Comparison of ENCODE assay signal across 22 mouse cellular contexts in genomic region chr2:70628397-70628796, GRCm38 (mm10). TPM values are rescaled to one million over a fixed set of nuclear protein-coding genes. Genes with fewer than 3 reads are reported as not detected.
DNase-seq lines count a peak whose midpoint lies in the region; ATAC-seq lines count a peak whose summit lies in the region.
"Had no signal": no experiment of that assay in that cellular context is flagged by ENCODE, and none has a peak within 500 bp of the region (broad histone marks: within the 10 kb centered on the region; RNA-seq: fewer than 3 reads in every experiment).

No protein-coding gene starts in this region.

- peak; percentile 76 for ATAC-seq in megakaryocyte progenitor cell, adult 5-6 weeks (replicated peaks; ENCODE audit: poor library complexity)
- ATAC-seq: activated CD4-positive, CD25-positive, alpha-beta regulatory T cell, adult 4 months; CD4-positive, CD25-positive, alpha-beta regulatory T cell, adult 4 months; inflammation-experienced regulatory T-cells, adult 6 months; lung, postnatal 0 days; Patski had no signal

- intact Hi-C loops in heart, postnatal 10 days (cut with DNase I): no loop called here

- DNase-seq in heart, adult 11 months: peak; percentile 88
- DNase-seq in heart, postnatal 10 days: no peak
- peak; percentile 54 to 57 for DNase-seq in spleen, postnatal 36 days (ENCODE audit: low spot score in 2 of 2)
- DNase-seq in spleen, postnatal 10 days (ENCODE audit: low spot score in 2 of 2): no peak
- no peak for DNase-seq in urinary bladder, postnatal 14 days (ENCODE audit: low spot score)
- DNase-seq in kidney, adult 18-20 months: no peak
- DNase-seq: adrenal gland, adult 8-10 months; cerebellum, adult 2 months; cerebellum, postnatal 36 days; gastrocnemius, adult 2 months; heart, postnatal 14 days; kidney, postnatal 36 days; thymus, postnatal 14 days had no signal

RNA-seq across cellular contexts. Expression of gene Gorasp2, which starts 33.0 kb away (rescaled TPM):
- total RNA-seq in heart, postnatal 10 days (2021): 10 to 100 TPM; 84.5 to 86.7 TPM
- total RNA-seq in megakaryocyte progenitor cell, adult 5-6 weeks (2015): 262 and 265 TPM in 2 replicates
- total RNA-seq in megakaryocyte progenitor cell, adult 5-6 weeks (2017): 77.4 and 92.2 TPM in 2 replicates

RNA-seq across cellular contexts. Expression of gene Gm26558, which starts 33.5 kb away (rescaled TPM):
- under 1 TPM in 1 of 2 experiments, not detected in 1; 0.32 TPM for total RNA-seq in heart, postnatal 10 days (2021)
- total RNA-seq in megakaryocyte progenitor cell, adult 5-6 weeks (2015): not detected in 2 replicates
- total RNA-seq in megakaryocyte progenitor cell, adult 5-6 weeks (2017): not detected in 2 replicates
- total RNA-seq: gastrocnemius, adult 2 months; gastrocnemius, postnatal 4 days; heart, postnatal 14 days; left cerebral cortex, postnatal 25 days; neutrophil, adult 5-6 weeks had no signal

Comparison
In these comparisons a context has a peak if more than half of its experiments do, and no peak if none do; other contexts are left out.
1. DNase-seq: peak in heart, adult 11 months (single experiment) and spleen, postnatal 36 days (2 of 2); none in heart, postnatal 10 days (0 of 2), spleen, postnatal 10 days (0 of 2), urinary bladder, postnatal 14 days (single experiment) and kidney, adult 18-20 months (single experiment).